Mouse (Mus musculus): ENCODE measurements around the gene Rabif. TPM values are rescaled to one million over a fixed set of nuclear protein-coding genes. Genes with fewer than 3 reads are reported as not detected.
A peak's percentile ranks its signal among the peaks of the same experiment; 100 is the strongest.
"Not testable (repeated sequence)": the region's sequence is repeated elsewhere in the genome, so short reads cannot be mapped to it uniquely, and the experiment has no call there.

Rabif gene
- polyA plus RNA-seq, 1 experiment from 2014 or later, result 43.7 TPM

- Histone ChIP-seq H3K9me3 (replicated peaks; ENCODE audit: control insufficient read depth, low read length) (no peaks in the 10 kb centered on the region), H3K4me1 (ENCODE audit: control insufficient read depth, insufficient read depth, low read length) (no peaks in the 10 kb centered on the region), H3K4me3 (ENCODE audit: low read depth, low read length) (no peak overlapping the region), H3K27ac (replicated peaks; ENCODE audit: low read depth, low read length) (no peak overlapping the region), H3K9ac (replicated peaks; ENCODE audit: low read length) (no peak overlapping the region), H3K27me3 (ENCODE audit: control insufficient read depth, insufficient read depth, low read length) (no peaks in the 10 kb centered on the region), H3K36me3 (replicated peaks; ENCODE audit: control insufficient read depth, insufficient read depth, low read depth, low read length) (no peaks in the 10 kb centered on the region), H3K4me2 (ENCODE audit: low read depth, low read length) (no peak overlapping the region)
- DNase-seq (ENCODE audit: low spot score) (no peak), ATAC-seq (replicated peaks; ENCODE audit: insufficient number of reproducible peaks, low FRiP score, low TSS enrichment, low read depth) (no peak)
- 54% methylated on average over 2 of the region's 2 CpGs for WGBS
Measured at GRCm38 (mm10) chr1:134522325-134522724, 27.9 kb downstream of the Rabif start.

GRCm38 (mm10) chr1:134524424-134524823, 30.0 kb downstream of the Rabif start:
- 74% methylated on average over 5 of the region's 5 CpGs for WGBS
- ATAC-seq (replicated peaks; ENCODE audit: insufficient number of reproducible peaks, low FRiP score, low TSS enrichment, low read depth), result no peak
- Histone ChIP-seq H3K27ac (replicated peaks; ENCODE audit: low read depth, low read length) (no peak overlapping the region), H3K4me3 (ENCODE audit: low read depth, low read length) (no peak overlapping the region), H3K4me2 (ENCODE audit: low read depth, low read length) (no peak overlapping the region), H3K27me3 (ENCODE audit: control insufficient read depth, insufficient read depth, low read length) (no peaks in the 10 kb centered on the region), H3K4me1 (ENCODE audit: control insufficient read depth, insufficient read depth, low read length) (no peaks in the 10 kb centered on the region), H3K36me3 (replicated peaks; ENCODE audit: control insufficient read depth, insufficient read depth, low read depth, low read length) (no peaks in the 10 kb centered on the region), H3K9ac (replicated peaks; ENCODE audit: low read length) (no peak overlapping the region), H3K9me3 (replicated peaks; ENCODE audit: control insufficient read depth, low read length) (no peaks in the 10 kb centered on the region)
- DNase-seq (ENCODE audit: low spot score), result peak; percentile 18

GRCm38 (mm10) chr1:134525015-134525414, 30.6 kb downstream of the Rabif start:
- 90% methylated on average over 1 of the region's 1 CpGs for WGBS
- H3K4me2 ChIP-seq (ENCODE audit: low read depth, low read length), result no peak overlapping the region
- H3K4me3 ChIP-seq (ENCODE audit: low read depth, low read length), result no peak overlapping the region
- H3K9ac ChIP-seq (replicated peaks; ENCODE audit: low read length), result no peak overlapping the region
- no peaks in the 10 kb centered on the region for H3K4me1 ChIP-seq (ENCODE audit: control insufficient read depth, insufficient read depth, low read length)
- no peak for ATAC-seq (replicated peaks; ENCODE audit: insufficient number of reproducible peaks, low FRiP score, low TSS enrichment, low read depth)
- DNase-seq (ENCODE audit: low spot score), result no peak
- H3K36me3 ChIP-seq (replicated peaks; ENCODE audit: control insufficient read depth, insufficient read depth, low read depth, low read length), result no peaks in the 10 kb centered on the region
- no peaks in the 10 kb centered on the region for H3K27me3 ChIP-seq (ENCODE audit: control insufficient read depth, insufficient read depth, low read length)
- H3K9me3 ChIP-seq (replicated peaks; ENCODE audit: control insufficient read depth, low read length), result no peaks in the 10 kb centered on the region
- no peak overlapping the region for H3K27ac ChIP-seq (replicated peaks; ENCODE audit: low read depth, low read length)

- H3K36me3 ChIP-seq (replicated peaks; ENCODE audit: control insufficient read depth, insufficient read depth, low read depth, low read length), result no peaks in the 10 kb centered on the region
- no peak overlapping the region for H3K4me2 ChIP-seq (ENCODE audit: low read depth, low read length)
- no peak for DNase-seq (ENCODE audit: low spot score)
- H3K9me3 ChIP-seq (replicated peaks; ENCODE audit: control insufficient read depth, low read length), result no peaks in the 10 kb centered on the region
- H3K27ac ChIP-seq (replicated peaks; ENCODE audit: low read depth, low read length), result no peak overlapping the region
- WGBS, result 84% methylated on average over 6 of the region's 6 CpGs
- H3K4me3 ChIP-seq (ENCODE audit: low read depth, low read length), result no peak overlapping the region
- no peaks in the 10 kb centered on the region for H3K4me1 ChIP-seq (ENCODE audit: control insufficient read depth, insufficient read depth, low read length)
- ATAC-seq (replicated peaks; ENCODE audit: insufficient number of reproducible peaks, low FRiP score, low TSS enrichment, low read depth), result no peak
- no peak overlapping the region for H3K9ac ChIP-seq (replicated peaks; ENCODE audit: low read length)
- H3K27me3 ChIP-seq (ENCODE audit: control insufficient read depth, insufficient read depth, low read length), result no peaks in the 10 kb centered on the region
Measured at GRCm38 (mm10) chr1:134526752-134527151, 32.3 kb downstream of the Rabif start.

GRCm38 (mm10) chr1:134530618-134531017, 36.2 kb downstream of the Rabif start:
- ATAC-seq (replicated peaks; ENCODE audit: insufficient number of reproducible peaks, low FRiP score, low TSS enrichment, low read depth), result no peak

GRCm38 (mm10) chr1:134533710-134534109, 39.3 kb downstream of the Rabif start:
- not testable (repeated sequence) for H3K27me3 ChIP-seq (ENCODE audit: control insufficient read depth, insufficient read depth, low read length); ATAC-seq (replicated peaks; ENCODE audit: insufficient number of reproducible peaks, low FRiP score, low TSS enrichment, low read depth); H3K9ac ChIP-seq (replicated peaks; ENCODE audit: low read length); H3K4me3 ChIP-seq (ENCODE audit: low read depth, low read length); H3K36me3 ChIP-seq (replicated peaks; ENCODE audit: control insufficient read depth, insufficient read depth, low read depth, low read length); H3K27ac ChIP-seq (replicated peaks; ENCODE audit: low read depth, low read length); H3K9me3 ChIP-seq (replicated peaks; ENCODE audit: control insufficient read depth, low read length); H3K4me1 ChIP-seq (ENCODE audit: control insufficient read depth, insufficient read depth, low read length); DNase-seq (ENCODE audit: low spot score); H3K4me2 ChIP-seq (ENCODE audit: low read depth, low read length)
- 95% methylated on average over 9 of the region's 10 CpGs for WGBS

More at GRCm38 (mm10) chr1:134530618-134531017, 36.2 kb downstream of the Rabif start:
- Histone ChIP-seq H3K27me3 (ENCODE audit: control insufficient read depth, insufficient read depth, low read length) (no peaks in the 10 kb centered on the region), H3K36me3 (replicated peaks; ENCODE audit: control insufficient read depth, insufficient read depth, low read depth, low read length) (no peaks in the 10 kb centered on the region), H3K4me2 (ENCODE audit: low read depth, low read length) (no peak overlapping the region), H3K4me1 (ENCODE audit: control insufficient read depth, insufficient read depth, low read length) (no peaks in the 10 kb centered on the region), H3K9me3 (replicated peaks; ENCODE audit: control insufficient read depth, low read length) (no peaks in the 10 kb centered on the region), H3K9ac (replicated peaks; ENCODE audit: low read length) (no peak overlapping the region), H3K27ac (replicated peaks; ENCODE audit: low read depth, low read length) (no peak overlapping the region), H3K4me3 (ENCODE audit: low read depth, low read length) (no peak overlapping the region)
- DNase-seq (ENCODE audit: low spot score), result no peak
- whole genome bisulfite sequencing, result 76% methylated on average over 6 of the region's 6 CpGs

GRCm38 (mm10) chr1:134535054-134535453, 40.6 kb downstream of the Rabif start:
- Histone ChIP-seq H3K27me3 (ENCODE audit: control insufficient read depth, insufficient read depth, low read length) (no peaks in the 10 kb centered on the region), H3K36me3 (replicated peaks; ENCODE audit: control insufficient read depth, insufficient read depth, low read depth, low read length) (no peaks in the 10 kb centered on the region), H3K4me2 (ENCODE audit: low read depth, low read length) (no peak overlapping the region), H3K27ac (replicated peaks; ENCODE audit: low read depth, low read length) (no peak overlapping the region), H3K4me3 (ENCODE audit: low read depth, low read length) (no peak overlapping the region), H3K9ac (replicated peaks; ENCODE audit: low read length) (no peak overlapping the region), H3K4me1 (ENCODE audit: control insufficient read depth, insufficient read depth, low read length) (no peaks in the 10 kb centered on the region), H3K9me3 (replicated peaks; ENCODE audit: control insufficient read depth, low read length) (no peaks in the 10 kb centered on the region)
- DNase-seq (ENCODE audit: low spot score), result no peak
- 100% methylated on average over 1 of the region's 1 CpGs for WGBS
- no peak for ATAC-seq (replicated peaks; ENCODE audit: insufficient number of reproducible peaks, low FRiP score, low TSS enrichment, low read depth)

GRCm38 (mm10) chr1:134535513-134535912, 41.1 kb downstream of the Rabif start:
- H3K9me3 ChIP-seq (replicated peaks; ENCODE audit: control insufficient read depth, low read length), result no peaks in the 10 kb centered on the region
- no peak overlapping the region for H3K4me3 ChIP-seq (ENCODE audit: low read depth, low read length)
- no peak overlapping the region for H3K4me2 ChIP-seq (ENCODE audit: low read depth, low read length)
- 75% methylated on average over 3 of the region's 3 CpGs for WGBS
- no peak for DNase-seq (ENCODE audit: low spot score)
- no peak for ATAC-seq (replicated peaks; ENCODE audit: insufficient number of reproducible peaks, low FRiP score, low TSS enrichment, low read depth)
- H3K27me3 ChIP-seq (ENCODE audit: control insufficient read depth, insufficient read depth, low read length), result no peaks in the 10 kb centered on the region
- no peak overlapping the region for H3K27ac ChIP-seq (replicated peaks; ENCODE audit: low read depth, low read length)
- H3K36me3 ChIP-seq (replicated peaks; ENCODE audit: control insufficient read depth, insufficient read depth, low read depth, low read length), result no peaks in the 10 kb centered on the region
- H3K4me1 ChIP-seq (ENCODE audit: control insufficient read depth, insufficient read depth, low read length), result no peaks in the 10 kb centered on the region
- H3K9ac ChIP-seq (replicated peaks; ENCODE audit: low read length), result no peak overlapping the region
